In the genomic region with DNA sequence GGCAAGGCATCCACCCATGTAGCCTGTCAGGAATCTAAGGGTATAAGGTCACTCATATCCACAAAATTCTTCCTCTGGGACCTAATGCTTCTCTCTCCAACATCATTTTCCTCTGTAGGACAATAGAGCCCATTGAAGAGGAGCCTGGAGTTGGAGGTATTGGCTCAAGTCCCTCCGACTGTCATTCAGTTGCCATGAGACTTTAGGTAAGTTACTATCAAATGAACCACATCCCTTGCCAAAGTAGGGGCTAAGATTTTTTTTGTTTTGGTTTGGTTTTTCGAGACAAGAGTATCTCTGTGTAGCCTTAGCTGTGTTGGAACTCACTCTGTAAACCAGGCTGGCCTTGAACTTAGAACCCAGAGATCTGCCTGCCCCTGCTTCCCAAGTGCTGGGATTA, we compare ENCODE assay signal across 1 mouse cellular context.
TF ChIP-seq lines count a peak whose summit lies in the region.

No protein-coding gene starts in this region.

TF ChIP-seq in CH12.LX, 34 proteins besides CTCF, POLR2A, EP300 and RAD21 (continued from another document):
- TF ChIP-seq SIN3A (IDR thresholded peaks at IDR 0.05; ENCODE audit: low read length) (no peak), TBP (conservative IDR thresholded peaks at IDR 0.05; ENCODE audit: low read depth, low read length) (no peak)
